Mouse (Mus musculus) liver, postnatal 0 days (tissue): ENCODE data around the gene Heatr4.

ENCODE experiments used
- CTCF ChIP-seq: sonication (generic); IDR thresholded peaks from 2 replicates; pipeline ENCODE4 v1.5.1; 2016; ENCODE audit warnings: antibody characterized with exemption, low read depth
- EP300 ChIP-seq: IDR thresholded peaks from 2 replicates; pipeline ENCODE4 v1.6.1; 2016; ENCODE audit warnings: antibody characterized with exemption, low read depth, mild to moderate bottlenecking

GRCm38 (mm10) chr12:83925160-83925703, 59.4 kb downstream of the Heatr4 start:
- TF ChIP-seq EP300 (no peak), CTCF (no peak)
